Mouse (Mus musculus) hindbrain, postnatal 0 days (tissue): ENCODE measurements around the gene Slc38a6. TPM values are rescaled to one million over a fixed set of nuclear protein-coding genes. Genes with fewer than 3 reads are reported as not detected.

Experiments
- ATAC-seq: fragments of 200-750 bp; cut with Nextera tagmentation; 2 replicates; pipeline ENCODE4 v1.8.0; 2017; ENCODE audit warnings: mild to moderate bottlenecking, moderate TSS enrichment, moderate library complexity
- DNase-seq: peaks from one replicate; pipeline ENCODE4 v3.0.0-alpha.2; 2015; ENCODE audit warnings: low spot score
- H3K27ac ChIP-seq: fragments of 300-500 bp; sonication (generic); 2 replicates; pipeline ENCODE4 v1.5.1; 2014; ENCODE audit warnings: mild to moderate bottlenecking
- H3K27me3 ChIP-seq: fragments of 300-500 bp; sonication (generic); 2 replicates; pipeline ENCODE4 v1.6.1; 2014; ENCODE audit warnings: low read length, mixed read lengths; ENCODE audit not compliant: insufficient read depth
- H3K36me3 ChIP-seq: fragments of 300-500 bp; sonication (generic); 2 replicates; pipeline ENCODE4 v1.6.1; 2014; ENCODE audit warnings: low read length, mixed read lengths; ENCODE audit not compliant: insufficient read depth
- H3K4me1 ChIP-seq: fragments of 300-500 bp; sonication (generic); 2 replicates; pipeline ENCODE4 v1.6.1; 2014; ENCODE audit warnings: antibody characterized with exemption, low read length, mixed read lengths; ENCODE audit not compliant: insufficient read depth
- H3K4me2 ChIP-seq: fragments of 300-500 bp; sonication (generic); 2 replicates; pipeline ENCODE4 v1.6.1; 2014; ENCODE audit warnings: low read depth, mild to moderate bottlenecking, low read length, moderate library complexity, mixed read lengths
- H3K4me3 ChIP-seq: fragments of 300-500 bp; sonication (generic); 2 replicates; pipeline ENCODE4 v1.5.1; 2014; ENCODE audit warnings: low read length
- H3K9ac ChIP-seq: fragments of 300-500 bp; sonication (generic); replicated peaks from 2 replicates; pipeline ENCODE4 v1.6.1; 2014; ENCODE audit warnings: mild to moderate bottlenecking, low read length, moderate library complexity, mixed read lengths
- H3K9me3 ChIP-seq: fragments of 300-500 bp; sonication (generic); 2 replicates; pipeline ENCODE4 v1.6.1; 2016; ENCODE audit warnings: low read length, mixed read lengths
- CTCF ChIP-seq: IDR thresholded peaks from 2 replicates; pipeline ENCODE4 v1.5.1; 2016; ENCODE audit warnings: antibody characterized with exemption, control low read depth, low read depth
- WGBS: fragments of 180-500 bp; shearing (Covaris S2); extraction: QIAGEN DNeasy Blood & Tissue Kit; methylation state at CpG from one replicate; pipeline ENCODE4 v1.1.7; 2014; 5-methylcytosine and 5-hydroxymethylcytosine counted together
- polyA plus RNA-seq: library from polyadenylated mRNA; unstranded; fragments of >200 nt; fragmentation: Nextera tagmentation; extraction: Ambion mirVana; gene quantifications from 2 replicates; pipeline ENCODE4 v1.2.1, GENCODE M21; 2015
- total RNA-seq: library from RNA; depleted of rRNA; stranded (reverse); fragments of >200 nt; gene quantifications from 2 replicates; pipeline ENCODE4 v1.2.3, GENCODE M21; 2014

The Slc38a6 gene
- total and polyA plus RNA-seq, 2 experiments from 2014 or later: 6.4 to 45.4 TPM

DNA sequence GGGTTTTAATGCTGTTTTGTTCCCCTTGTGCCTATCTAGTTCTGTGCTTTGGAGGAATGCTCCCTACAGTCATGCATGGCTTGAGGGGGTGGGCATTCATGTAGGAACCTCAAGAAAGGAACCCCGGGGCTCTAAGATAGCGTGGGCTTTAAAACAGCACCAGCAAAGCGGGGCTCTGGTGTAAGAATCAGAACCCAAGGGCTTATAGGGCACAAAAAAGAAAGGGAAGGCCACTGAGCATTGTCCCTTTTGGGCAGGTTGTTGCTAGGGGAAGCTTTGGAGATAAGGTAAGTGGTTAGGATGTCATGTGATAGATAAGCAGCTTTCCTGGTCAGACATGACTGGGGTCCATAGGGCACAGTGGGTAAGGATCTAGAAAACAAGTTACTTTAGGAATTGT is 2.0 kb downstream of the Slc38a6 start:
- no peak for DNase-seq
- WGBS: 91% methylated on average over 3 of the region's 3 CpGs
- Histone ChIP-seq H3K4me3 (no peak overlapping the region), H3K9me3 (no peaks in the 10 kb centered on the region), H3K27ac (no peak overlapping the region), H3K27me3 (no peaks in the 10 kb centered on the region), H3K4me2 (no peak overlapping the region), H3K36me3 (no peaks in the 10 kb centered on the region), H3K4me1 (peaks cover 7% of the 10 kb centered on the region), H3K9ac (no peak overlapping the region)
- TF ChIP-seq CTCF: no peak
- no peak for ATAC-seq

DNA sequence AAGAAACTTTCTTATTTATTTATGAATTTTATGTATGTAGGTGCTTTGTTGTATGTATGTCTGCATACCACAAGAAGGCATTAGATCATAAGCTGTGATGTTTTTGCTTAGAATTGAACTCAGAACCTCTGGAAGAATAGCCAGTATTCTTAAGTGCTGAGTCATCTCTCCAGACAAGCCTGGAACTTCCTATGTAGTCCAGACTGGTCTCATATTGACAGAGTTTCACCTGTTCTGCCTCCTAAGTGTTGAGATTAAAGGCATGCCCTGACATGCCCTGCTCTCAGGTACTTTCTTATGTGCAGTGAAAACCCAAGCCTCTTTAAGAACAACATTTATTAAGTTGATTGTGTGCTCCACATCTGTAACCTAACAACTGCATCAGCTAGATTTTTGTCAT is 8.3 kb downstream of the Slc38a6 start:
- H3K36me3 ChIP-seq: peaks cover 5% of the 10 kb centered on the region; the same call in 1 of the 2 replicates
- no peaks in the 10 kb centered on the region for H3K9me3 ChIP-seq
- DNase-seq: no peak
- no peak for ATAC-seq
- H3K27ac ChIP-seq: no peak overlapping the region
- no peak overlapping the region for H3K4me2 ChIP-seq
- H3K27me3 ChIP-seq: no peaks in the 10 kb centered on the region
- no peak overlapping the region for H3K4me3 ChIP-seq
- no peak for TF ChIP-seq CTCF
- H3K9ac ChIP-seq: no peak overlapping the region
- no peaks in the 10 kb centered on the region for H3K4me1 ChIP-seq

DNA sequence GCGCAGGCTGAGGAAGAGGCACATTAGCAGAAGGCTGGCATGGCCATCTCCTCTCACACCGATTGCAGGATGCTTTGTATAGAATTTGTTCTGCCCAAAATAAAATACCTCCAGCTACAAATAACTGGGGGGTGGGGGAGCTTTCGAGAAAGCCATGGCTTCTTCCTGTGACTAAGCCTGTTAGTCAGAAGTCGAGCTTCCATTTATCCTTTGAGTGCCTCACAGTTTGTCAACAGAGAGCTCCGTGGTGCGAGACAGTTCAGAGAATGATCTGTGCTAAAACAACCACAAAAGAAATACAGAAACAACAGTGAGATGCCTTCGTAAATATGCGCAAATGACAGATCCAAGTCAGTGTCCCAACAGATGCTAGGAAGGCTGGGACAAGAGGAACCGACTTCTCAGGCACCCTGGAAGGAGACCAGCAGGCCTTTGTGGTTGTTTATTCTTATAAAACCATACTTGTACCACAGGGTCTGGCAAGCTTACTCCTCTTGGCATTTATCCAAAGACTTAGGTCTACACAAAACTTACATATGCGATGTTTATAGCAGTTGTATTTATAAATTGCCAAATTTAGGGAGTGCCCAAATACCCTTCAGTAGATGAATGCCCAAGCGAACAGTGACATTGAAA is 9.0 kb downstream of the Slc38a6 start:
- H3K27ac ChIP-seq: no peak overlapping the region
- TF ChIP-seq CTCF: no peak
- H3K4me2 ChIP-seq: no peak overlapping the region
- ATAC-seq: no peak
- peaks cover 5% of the 10 kb centered on the region; the same call in 1 of the 2 replicates for H3K36me3 ChIP-seq
- H3K4me1 ChIP-seq: no peaks in the 10 kb centered on the region
- WGBS: 64% methylated on average over 11 of the region's 11 CpGs
- no peaks in the 10 kb centered on the region for H3K9me3 ChIP-seq
- no peak overlapping the region for H3K4me3 ChIP-seq
- H3K9ac ChIP-seq: no peak overlapping the region
- DNase-seq: no peak
- no peaks in the 10 kb centered on the region for H3K27me3 ChIP-seq

DNA sequence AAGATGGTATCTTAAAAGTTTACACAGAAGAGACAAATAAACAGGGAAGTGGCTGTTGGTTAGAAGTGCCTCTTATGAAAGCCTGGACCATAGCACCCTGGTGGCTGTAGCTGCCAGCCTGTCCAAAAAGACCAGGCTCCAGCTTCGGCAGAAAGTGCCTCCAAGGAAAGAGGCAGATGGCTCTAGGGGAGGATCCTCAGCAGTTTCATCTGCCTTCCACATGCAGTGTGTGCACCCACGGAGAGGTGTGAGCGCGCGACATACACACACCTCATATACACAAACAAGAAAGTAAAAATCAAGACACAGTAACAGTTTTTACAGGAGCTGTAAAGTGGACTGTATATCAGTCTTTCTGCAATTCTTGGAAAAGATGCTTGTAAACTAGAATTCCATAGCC is 12.0 kb downstream of the Slc38a6 start:
- Histone ChIP-seq H3K9me3 (no peaks in the 10 kb centered on the region), H3K4me3 (no peak overlapping the region), H3K36me3 (peaks cover 5% of the 10 kb centered on the region; the same call in 1 of the 2 replicates), H3K27me3 (no peaks in the 10 kb centered on the region), H3K27ac (no peak overlapping the region), H3K4me1 (no peaks in the 10 kb centered on the region), H3K4me2 (no peak overlapping the region), H3K9ac (no peak overlapping the region)
- WGBS: 91% methylated on average over 5 of the region's 5 CpGs
- no peak for ATAC-seq
- no peak for DNase-seq
- no peak for TF ChIP-seq CTCF

DNA sequence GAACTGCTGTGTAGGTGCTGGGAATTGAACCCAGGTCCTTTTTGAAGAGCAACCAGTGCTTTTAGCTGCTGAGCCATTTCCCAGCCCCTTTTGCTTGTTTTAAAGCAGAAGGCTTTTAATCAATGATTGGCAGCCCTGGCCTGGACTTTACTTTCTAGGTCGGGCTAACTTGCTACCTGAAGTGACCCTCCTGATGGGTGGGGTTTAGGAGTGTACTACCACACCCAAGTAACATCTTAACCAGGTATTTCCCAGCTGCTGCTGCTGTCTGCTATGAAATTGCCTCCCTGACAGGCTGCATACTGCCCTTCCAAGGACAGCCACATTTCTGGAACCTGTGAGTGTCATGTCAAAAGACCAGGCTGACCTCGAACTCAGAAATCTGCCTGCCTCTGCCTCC is 14.0 kb downstream of the Slc38a6 start:
- no peak overlapping the region for H3K4me2 ChIP-seq
- no peaks in the 10 kb centered on the region for H3K27me3 ChIP-seq
- no peaks in the 10 kb centered on the region; the same call in 1 of the 2 replicates for H3K36me3 ChIP-seq
- WGBS: 88% methylated on average over 2 of the region's 2 CpGs
- no peak for ATAC-seq
- no peak for DNase-seq
- no peaks in the 10 kb centered on the region for H3K4me1 ChIP-seq
- H3K4me3 ChIP-seq: no peak overlapping the region
- H3K27ac ChIP-seq: no peak overlapping the region
- no peaks in the 10 kb centered on the region for H3K9me3 ChIP-seq
- TF ChIP-seq CTCF: no peak
- H3K9ac ChIP-seq: no peak overlapping the region

DNA sequence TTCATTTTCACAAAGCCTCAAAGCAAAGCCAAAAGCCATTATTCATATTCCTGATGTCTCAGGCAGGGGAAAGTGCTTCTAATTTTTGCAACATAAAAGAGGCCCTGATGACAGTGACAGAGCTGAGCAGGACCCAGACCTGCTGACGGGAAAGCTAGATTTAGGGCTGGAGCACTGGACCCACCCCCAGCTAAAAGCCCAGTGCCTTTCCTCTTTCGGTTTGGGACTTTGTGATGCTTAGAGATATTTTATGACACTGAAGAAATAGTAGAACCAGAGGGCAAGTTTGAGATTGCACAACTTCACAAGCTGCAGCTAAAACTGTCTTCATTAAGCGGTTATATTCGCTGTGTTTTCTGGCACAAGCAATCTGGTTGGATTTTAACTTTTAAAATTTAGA is 18.1 kb downstream of the Slc38a6 start:
- Histone ChIP-seq H3K27me3 (no peaks in the 10 kb centered on the region), H3K9me3 (no peaks in the 10 kb centered on the region), H3K4me3 (no peak overlapping the region), H3K27ac (no peak overlapping the region), H3K9ac (no peak overlapping the region), H3K4me1 (no peaks in the 10 kb centered on the region), H3K36me3 (no peaks in the 10 kb centered on the region), H3K4me2 (no peak overlapping the region)
- DNase-seq (no peak), ATAC-seq (no peak)
- no peak for TF ChIP-seq CTCF
- 87% methylated on average over 4 of the region's 4 CpGs for WGBS

DNA sequence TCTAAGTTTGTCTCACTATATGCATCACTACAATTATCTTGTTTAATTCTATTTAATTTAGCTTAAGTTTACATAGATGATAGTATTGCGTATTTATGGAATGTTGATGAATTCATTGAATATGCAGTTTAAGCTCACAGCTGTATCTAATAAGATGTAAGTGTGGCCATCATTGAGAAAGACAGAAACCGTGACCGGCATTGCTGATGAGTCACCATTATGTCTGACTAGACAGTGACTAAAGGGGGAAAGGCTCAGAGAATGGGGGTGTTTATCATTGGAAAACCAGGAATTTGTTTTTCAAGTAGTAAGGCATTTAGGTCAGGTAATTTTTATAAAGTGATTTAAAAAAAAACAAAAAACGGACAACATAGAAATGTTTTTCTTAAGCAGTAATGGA is 21.2 kb downstream of the Slc38a6 start:
- H3K4me3 ChIP-seq: no peak overlapping the region
- no peaks in the 10 kb centered on the region for H3K27me3 ChIP-seq
- no peak overlapping the region for H3K9ac ChIP-seq
- ATAC-seq: no peak
- H3K9me3 ChIP-seq: no peaks in the 10 kb centered on the region
- TF ChIP-seq CTCF: no peak
- no peak overlapping the region for H3K27ac ChIP-seq
- WGBS: 93% methylated on average over 4 of the region's 4 CpGs
- H3K4me2 ChIP-seq: no peak overlapping the region
- DNase-seq: no peak
- no peaks in the 10 kb centered on the region for H3K36me3 ChIP-seq
- no peaks in the 10 kb centered on the region for H3K4me1 ChIP-seq
